Mouse (Mus musculus) megakaryocyte progenitor cell, adult 5-6 weeks (primary cell): Measurements from ENCODE around the gene Kmo. TPM values are rescaled to one million over a fixed set of nuclear protein-coding genes. Genes with fewer than 3 reads are reported as not detected.

Experiments used
- ATAC-seq: replicated peaks from 2 replicates; pipeline ENCODE4 v1.8.0; 2016; ENCODE audit warnings: mild to moderate bottlenecking, moderate TSS enrichment, inconsistent platforms; ENCODE audit not compliant: poor library complexity
- total RNA-seq, 2 experiments: library from RNA; stranded (forward) in 1 of 2; stranded (reverse) in 1 of 2; fragments of 157-497, 149-512 nt in 1 of 2; fragments of 200-1000 nt in 1 of 2; gene quantifications; 2 replicates each; pipeline versions ENCODE4 v1.2.3 to v1.2.4; 2015 to 2017

Kmo gene
- total RNA-seq, 2 experiments from 2014 or later, result 3.0 to 7.1 TPM

DNA sequence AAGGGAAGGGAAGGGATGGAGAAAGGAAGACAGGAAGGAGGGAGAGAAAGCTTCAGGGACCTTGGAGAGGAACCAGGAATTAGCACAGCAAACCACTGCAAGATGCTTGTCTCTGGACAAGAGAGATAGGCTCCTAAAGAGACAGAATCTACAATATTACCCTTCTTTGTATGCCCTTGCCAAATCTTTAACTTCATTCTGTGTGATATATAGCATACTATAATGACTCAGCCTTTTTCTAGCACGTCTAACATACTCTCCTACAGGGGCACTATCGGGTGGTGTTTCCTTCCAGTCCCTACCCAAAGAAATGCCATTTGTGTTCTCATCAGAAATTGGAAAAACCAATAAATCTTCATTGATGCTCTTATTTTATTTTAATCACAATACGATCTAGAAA lies 10.9 kb downstream of the Kmo start:
- peak; percentile 40 for ATAC-seq

DNA sequence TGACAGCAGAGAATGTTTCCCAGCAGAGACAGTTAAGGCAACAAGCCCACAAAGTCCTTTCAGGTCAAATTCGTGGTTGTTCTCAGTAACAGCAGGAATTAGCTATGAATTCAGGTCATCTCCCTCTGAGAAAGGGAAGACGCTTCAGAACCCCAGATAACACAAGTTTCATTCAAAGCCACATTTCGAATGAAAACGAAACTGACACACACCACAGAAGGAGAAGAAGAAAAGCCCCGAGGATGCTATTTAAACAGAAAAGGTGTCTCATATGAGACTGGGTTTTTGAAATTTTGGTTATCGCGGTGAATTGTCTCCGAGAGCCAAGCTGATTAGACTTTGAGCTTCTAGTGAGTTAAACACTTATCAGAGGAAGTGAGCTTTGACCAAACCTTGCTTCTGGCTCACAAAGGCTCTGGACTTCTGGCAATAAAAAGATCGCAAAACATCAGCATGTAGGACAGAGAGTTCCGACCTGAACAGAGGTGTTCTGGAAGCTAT lies 11.6 kb downstream of the Kmo start:
- peak; percentile 69 for ATAC-seq

- no peak for ATAC-seq
Observed at GRCm38 (mm10) chr1:175632470-175632869, 12.3 kb downstream of the Kmo start.

- ATAC-seq, result peak; percentile 68
Observed at GRCm38 (mm10) chr1:175637677-175638076, 17.5 kb downstream of the Kmo start.

DNA sequence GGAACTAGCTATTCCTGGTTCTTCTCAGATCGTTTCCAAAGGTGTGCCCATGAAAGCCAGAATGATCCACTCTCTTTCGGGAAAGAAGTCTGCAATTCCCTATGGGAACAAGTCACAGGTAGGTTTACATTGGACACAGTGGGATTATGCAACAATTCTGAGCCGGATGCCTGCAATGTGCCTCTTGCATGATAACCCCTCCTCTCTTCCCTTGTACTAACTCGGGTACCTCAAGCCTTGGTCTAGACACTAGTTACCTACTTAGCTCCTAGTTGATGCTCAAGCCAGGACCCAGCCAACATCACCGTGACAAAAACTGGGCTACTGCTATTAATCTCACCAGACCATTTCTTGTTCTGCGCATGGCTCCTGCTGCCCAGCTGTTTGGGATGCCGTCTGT lies 18.9 kb downstream of the Kmo start:
- no peak for ATAC-seq

DNA sequence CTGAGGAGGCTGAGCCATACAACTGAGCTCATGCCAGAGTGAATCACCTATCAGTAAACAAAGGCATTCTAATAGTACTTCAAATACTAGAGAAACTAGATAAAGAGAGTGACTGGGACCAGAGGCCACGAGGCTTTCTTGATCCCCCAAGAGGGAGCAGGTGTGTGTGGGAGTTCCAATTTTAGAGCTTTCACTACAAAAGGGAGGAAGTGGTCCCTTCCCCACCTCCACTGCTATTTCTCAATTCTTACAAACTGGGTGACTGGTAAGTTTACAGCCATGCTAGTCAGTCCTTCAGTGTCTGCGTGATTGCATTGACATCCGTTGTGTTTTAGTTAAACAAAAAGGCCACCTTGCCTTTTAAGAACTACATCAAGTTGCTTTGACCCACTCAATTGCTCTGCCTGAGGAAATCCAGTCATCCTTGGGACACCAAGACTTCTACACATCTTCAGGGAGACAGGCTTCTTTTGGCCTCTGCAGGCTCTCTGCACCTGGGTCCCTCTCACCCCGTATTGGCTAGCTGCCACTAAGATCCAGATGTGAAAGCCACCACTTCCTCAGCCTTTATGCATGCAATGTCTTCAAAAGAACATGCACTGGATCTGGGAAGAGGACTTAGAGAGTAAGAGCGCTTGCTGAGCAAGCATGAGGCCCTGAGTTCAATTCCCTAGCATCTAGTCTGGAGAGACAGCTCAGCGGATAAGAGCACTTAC lies 20.4 kb downstream of the Kmo start:
- peak; percentile 55 for ATAC-seq

- ATAC-seq, result peak; percentile 13
Observed at GRCm38 (mm10) chr1:175643496-175644265, 23.5 kb downstream of the Kmo start.

GRCm38 (mm10) chr1:175646952-175647351 lies 26.8 kb downstream of the Kmo start:
- peak; percentile 79 for ATAC-seq

DNA sequence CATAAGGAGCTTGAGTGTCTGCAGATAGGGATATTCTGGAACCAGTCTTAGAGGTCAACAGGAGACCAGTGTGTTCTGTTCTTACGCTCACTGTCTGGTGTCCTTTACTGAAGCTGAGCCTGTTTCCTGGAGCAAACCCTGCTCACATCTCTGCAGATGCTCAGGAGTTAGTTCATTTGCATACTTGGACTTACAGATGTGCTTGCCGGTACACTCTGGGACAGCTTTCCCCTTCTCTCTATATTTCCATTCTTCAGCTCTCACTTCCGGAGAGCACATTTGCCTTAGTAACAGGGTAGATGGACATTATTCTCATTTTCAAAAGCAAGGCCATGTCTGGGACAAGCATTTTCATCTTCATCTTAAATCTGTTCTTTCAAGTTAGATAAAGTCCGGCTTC lies 28.4 kb downstream of the Kmo start:
- no peak for ATAC-seq

- ATAC-seq, result peak; percentile 89
Observed at GRCm38 (mm10) chr1:175659900-175660299, 39.7 kb downstream of the Kmo start.

DNA sequence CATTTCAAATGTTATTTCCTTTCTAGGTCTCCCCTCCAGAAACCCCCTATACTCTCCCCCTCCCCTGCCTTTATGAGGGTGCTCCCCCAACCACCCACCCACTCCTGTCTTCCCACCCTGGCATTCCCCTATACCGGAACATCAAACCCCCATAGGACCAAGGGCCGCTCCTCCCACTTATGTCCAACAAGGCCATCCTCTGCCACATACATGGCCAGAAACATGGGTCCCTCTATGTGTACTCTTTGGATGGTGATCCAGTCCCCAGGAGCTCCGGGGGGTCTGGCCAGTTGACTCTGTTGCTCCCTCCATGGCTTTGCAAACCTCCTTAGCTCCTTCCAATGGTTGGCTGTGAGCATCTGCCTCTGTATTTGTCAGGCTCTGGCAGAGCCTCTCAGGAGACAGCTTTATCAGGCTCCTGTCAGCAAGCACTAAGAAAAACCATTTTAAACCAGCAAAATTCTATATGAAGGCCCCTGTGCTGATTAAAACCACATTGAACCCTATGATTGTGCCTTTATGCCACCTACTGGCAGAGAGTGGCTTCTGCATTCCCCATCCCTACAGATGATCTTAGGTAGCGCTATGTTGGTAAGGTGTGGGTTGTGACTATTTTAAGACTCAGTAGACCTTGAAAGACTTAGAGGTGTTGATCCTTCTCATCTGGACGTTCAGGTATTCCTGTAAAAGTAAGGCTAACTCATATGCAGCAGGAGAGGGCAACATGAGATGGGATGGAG lies 48.7 kb downstream of the Kmo start:
- ATAC-seq, result peak; percentile 96

- ATAC-seq, result no peak
Observed at GRCm38 (mm10) chr1:175669456-175669855, 49.3 kb downstream of the Kmo start.

DNA sequence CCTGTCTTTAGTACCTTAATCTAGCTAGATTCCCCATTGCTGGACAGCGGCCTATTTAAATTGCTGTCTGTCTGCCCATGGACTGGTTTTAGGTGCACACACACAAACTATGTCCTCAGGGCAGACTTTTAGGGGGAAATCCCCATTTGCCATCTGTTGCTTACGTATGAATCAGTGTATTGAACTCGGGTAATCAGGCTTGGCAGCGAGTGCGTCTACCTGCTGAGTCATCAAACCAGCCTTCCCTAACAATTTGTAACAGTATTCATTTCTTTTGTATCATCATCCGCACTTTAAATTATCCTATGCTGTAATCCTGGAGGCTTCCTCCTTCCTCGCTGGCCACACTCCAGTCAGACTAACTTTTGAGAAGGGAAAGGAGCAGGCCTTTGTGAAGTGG lies 49.9 kb downstream of the Kmo start:
- no peak for ATAC-seq

- ATAC-seq, result peak; percentile 42
Observed at GRCm38 (mm10) chr1:175671626-175672025, 51.4 kb downstream of the Kmo start.

DNA sequence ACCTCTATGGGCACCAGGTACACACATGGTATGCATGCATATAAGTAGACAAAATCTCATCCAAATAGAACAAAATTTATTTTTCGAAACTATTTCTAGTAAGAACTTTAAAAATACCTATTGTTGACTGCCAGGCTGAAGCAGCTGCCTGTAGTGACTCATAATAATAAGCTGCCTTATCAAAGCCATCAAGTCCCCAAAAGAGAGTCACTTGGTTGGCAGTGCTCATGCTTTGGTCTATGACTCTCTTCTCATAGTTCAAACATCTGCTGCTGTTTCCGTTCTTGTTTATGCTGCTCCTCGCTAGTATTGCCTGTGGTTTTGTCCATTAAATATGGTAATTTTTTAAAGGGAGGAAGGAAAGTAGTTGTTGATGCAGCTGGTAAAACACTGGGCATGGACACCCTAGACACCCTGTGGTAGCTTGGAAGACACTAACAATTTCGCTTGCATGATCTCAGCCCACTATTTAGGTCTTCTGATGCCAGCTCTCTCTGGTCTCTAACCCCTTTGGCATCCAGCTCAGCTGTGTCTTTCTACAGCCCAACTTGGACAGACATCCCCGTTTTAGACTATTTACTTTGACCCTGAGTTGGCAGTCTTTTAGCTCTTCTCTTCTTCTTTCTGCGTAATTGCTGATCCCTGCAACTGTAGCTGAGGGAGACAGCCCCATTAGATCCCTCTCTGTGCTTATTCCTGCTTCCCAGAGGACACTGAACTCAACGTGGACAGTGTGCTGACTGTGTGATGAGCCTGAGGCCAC lies 53.6 kb downstream of the Kmo start:
- no peak for ATAC-seq

GRCm38 (mm10) chr1:175675116-175675515 lies 54.9 kb downstream of the Kmo start:
- ATAC-seq, result no peak

DNA sequence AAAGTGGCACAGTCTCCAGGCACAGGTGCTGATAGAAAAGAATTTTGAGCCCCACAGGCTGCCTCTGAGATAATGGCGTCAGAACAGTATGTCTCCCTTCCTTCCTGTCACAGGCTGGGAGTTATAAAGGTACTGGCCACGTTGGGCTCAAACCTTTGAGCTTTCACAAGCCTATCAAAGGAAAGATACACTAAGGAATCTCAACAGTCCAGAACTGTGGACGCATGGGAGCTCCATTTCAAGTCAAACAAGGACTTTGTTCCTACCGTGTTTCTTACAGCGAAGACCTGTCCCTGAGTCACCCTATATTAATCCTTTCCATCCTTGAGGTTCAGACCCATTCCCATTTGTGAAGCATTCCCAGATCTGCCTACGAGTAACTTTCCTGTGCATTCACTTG lies 57.3 kb downstream of the Kmo start:
- ATAC-seq, result no peak

DNA sequence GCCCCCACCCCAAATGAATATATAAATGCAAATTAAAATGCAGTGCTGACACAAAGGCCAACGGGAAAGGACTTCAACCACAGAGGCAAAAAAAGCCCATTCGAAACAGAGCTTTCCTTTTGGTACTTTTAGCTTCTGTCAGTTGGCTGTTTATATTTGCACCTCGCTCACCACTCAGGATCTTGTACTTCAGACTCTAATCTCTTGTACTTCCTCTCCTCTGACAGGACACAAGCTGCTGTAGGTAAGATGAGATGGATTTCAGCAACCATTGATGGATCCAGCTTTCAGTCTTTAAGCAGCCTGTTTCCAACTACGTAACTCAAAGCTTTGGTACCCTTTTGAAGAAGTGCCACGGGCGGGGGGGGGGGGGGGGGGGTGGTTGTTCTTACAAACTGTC lies 60.8 kb downstream of the Kmo start:
- ATAC-seq, result no peak

- peak; percentile 4 for ATAC-seq
Observed at GRCm38 (mm10) chr1:175691686-175692245, 71.6 kb downstream of the Kmo start.

DNA sequence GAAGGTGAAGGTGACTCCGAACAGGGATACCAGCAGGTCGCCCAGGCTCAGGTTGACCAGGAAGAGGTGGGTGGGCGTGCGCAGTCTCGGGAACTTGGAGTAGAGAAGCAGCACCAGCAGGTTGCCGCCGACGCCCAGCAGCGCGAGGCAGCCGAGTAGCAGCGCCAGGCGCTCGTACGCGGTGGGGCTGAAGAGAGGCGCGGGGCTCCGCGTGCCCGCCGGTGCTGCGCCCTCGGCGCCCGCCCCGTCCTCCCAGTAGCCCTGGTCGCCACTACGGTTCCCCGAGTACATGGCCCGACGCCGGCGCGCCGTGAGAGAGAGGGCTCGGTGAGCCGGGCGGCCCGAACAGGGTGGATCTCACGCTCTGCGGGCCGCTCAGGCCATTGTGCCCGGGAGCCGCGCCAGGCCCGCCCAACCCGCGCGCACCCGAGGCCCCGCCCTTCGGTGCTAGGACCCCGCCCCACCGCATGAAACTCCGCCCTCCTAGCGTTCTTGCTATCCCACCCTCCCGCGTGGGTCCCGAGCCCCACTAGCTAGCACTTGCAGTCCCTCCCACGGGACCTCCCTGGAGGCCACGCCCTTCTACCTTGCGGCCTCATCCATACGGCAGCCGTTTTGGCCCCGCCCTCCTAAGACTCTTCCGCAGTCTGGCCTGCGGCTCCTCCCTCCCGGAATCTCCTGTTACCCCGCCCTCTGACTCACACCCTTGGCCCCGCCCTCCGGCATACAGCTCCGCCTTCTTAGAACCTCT lies 72.2 kb downstream of the Kmo start, which contains the start of the genes Opn3 and Chml:
Opn3 (minus strand) TSS at position 531 of the 751 bp plus-strand sequence.
Chml (minus strand) TSS at position 656 of the 751 bp plus-strand sequence.
- ATAC-seq, result peak; percentile 82
